Mouse (Mus musculus) kidney, postnatal 36 days (tissue): ENCODE data around the gene Jmjd1c.

Experiments used
- DNase-seq, 2 experiments: peaks; one replicate each; pipeline ENCODE4 v3.0.0; 2021 to 2022; ENCODE audit warnings: mixed read lengths in 2 of 2

The Jmjd1c gene

DNA sequence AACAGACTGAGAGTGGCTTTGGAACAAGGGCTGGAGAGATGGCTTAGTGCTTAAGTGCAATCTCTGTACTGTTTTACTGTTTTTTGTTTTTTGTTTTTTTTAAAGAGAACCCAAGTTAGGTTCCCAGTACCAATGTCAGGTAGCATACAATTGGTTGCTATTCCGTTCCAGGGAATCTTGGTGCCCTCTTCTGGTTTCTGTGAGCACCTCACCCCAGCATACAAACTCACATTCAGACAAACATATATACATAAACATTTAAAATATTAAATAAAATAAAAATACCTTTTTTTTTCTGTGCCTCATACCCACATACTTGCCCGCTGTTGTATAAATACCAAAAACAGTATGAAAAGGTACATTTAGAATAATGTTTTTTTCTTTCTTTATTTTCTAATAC is 38.4 kb downstream of the Jmjd1c start:
- DNase-seq, result no peak

DNA sequence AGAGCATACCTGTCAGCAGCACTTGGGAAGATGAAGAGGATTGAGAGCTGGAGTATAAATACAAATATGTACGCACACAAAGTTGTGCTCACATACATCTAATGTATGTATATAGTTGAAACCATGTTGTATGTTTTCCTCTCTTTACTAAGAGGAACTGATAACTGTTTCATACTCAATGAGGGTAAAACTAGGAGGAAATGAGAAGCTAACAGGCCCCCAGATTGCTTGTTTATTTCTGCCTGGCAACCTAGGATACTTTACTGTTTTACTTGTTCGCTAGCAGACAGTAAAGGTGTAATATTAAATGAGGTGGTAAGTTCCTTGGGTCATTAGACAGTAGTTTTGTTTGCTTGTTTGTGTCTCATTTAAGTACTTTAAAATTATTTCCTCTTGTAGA is 41.5 kb downstream of the Jmjd1c start:
- no peak for DNase-seq

DNA sequence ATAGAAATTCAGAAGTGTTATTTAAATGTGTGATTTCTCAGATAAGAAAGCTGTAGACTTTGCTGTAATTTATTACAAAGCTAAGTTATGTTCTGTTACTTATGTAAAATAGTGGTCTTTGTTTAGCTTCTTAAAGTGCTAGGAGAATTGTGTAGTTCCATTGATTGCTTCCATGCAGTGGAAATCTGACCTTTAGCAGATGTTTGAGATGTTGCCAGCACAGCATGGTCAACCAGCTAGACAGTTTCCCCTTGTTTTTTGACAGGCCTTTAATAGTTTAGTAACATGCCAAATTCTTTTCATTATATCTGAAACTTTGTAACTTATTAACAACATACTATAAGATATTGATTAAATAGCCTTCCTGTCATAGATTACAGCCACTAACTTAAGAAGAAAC is 47.7 kb downstream of the Jmjd1c start:
- DNase-seq, result peak; percentile 24 to 43

DNA sequence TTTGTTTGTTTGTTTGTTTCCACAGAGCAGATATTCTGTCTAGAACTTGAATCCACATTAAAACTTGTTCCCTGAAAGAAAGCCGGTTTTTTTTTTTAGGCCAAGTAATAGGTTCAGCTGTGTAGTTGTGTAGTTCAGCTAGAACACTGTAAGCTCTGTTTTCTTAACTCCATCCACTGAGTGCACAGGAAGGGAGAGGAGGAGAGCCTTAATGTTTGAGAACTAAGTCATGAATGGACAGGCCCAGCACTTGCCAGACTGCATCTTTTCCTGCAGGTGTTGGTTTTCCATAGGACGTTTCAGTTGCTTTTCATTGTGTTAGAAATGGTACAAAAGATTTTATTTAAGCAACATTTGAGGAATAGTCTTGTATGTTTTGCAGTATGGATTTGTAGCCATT is 48.3 kb downstream of the Jmjd1c start:
- DNase-seq, result no peak

DNA sequence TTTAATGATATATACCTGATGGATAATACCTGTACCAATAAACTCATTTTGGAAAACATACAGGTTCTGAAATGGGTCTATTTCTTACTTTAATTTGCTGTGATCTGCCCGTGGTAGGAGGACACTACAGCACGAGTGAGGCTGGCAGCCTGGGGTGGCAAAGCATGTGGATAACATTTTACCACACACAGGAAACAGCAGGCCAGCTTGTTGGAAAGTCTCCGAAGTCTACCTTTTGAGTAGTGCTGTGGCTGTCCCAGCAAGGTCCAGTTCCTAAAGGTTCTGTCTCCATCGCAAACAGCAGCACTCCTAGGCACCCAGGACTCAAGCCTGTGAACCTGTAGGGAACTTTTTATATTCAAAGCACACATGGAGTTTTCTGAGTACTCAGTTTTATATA is 49.7 kb downstream of the Jmjd1c start:
- no peak for DNase-seq

DNA sequence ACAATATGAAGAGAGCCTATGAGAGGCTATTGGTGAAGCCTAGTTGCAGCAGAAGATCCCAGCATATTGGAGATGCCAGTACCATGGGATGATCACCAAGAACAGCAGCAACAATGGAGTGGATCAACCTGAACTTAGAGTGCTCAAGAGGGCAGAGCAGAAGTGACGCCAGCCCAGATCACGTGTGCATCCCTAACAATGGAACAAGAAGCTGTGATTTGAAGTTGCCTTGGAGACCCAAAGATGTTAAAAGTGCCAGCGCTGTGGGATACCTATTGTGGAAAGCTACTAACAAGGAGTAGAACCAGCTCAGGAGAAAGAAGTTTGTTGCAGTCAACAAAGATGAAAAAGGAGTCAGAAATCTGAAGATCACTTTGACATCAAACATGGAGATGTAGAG is 55.8 kb downstream of the Jmjd1c start:
- no peak for DNase-seq

DNA sequence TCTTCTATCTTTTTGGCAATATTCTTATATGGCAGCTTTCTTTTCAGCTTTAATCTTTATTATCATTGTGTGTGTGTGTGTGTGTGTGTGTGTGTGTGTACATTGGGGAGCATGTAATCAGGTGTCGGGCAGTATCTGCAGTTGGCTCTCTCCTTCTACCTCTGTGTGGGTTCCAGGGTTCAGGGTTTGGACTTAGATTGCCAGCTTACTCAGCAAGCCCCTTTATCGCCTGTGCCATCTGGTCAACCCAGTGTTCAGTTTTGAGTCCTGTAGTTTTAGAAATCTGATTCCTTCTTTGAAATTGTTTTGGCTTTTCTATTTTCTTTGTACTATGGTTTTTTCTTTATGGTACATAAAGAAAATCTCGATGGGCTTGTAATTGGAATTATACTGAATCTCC is 58.7 kb downstream of the Jmjd1c start:
- no peak for DNase-seq

DNA sequence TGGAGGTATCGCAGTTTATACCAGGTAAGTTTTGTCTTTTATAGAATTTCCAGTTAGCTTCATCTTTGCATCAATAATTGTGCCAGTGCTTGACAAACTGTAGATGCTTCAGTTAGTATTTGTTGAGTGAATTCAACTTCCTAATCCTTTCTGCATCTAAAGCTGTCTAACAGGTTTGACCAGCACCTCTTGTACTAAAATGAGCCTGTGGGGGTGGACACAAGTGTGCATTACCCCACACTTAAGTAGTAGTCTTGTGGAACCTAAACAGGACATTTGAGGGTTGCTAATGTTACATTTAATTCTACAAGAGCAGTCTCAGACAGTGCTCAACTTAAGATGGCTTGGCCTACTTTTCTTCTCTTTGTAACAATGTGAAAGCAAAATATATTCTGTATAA is 78.1 kb downstream of the Jmjd1c start:
- no peak for DNase-seq

DNA sequence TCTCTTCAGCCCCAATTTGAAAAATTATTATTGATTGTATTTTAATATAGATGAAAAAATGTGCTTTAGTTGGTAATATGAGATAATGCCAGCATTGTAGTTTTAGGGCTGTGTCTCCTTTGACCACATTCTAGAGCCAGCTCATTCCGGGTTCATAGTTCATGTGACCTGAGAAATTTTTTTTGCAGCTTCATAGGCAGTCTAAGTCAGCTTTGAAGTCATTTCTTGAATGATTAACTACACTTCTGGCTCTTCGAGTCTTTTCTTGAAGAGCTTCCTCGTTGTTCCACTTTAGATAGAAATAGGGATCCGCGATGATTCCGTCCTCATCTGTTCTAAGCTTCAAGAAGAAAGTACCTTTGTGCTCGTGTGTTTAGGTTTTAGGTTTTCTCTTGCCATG is 80.1 kb downstream of the Jmjd1c start:
- DNase-seq, result peak in 1 of 2 experiments; percentile 61

DNA sequence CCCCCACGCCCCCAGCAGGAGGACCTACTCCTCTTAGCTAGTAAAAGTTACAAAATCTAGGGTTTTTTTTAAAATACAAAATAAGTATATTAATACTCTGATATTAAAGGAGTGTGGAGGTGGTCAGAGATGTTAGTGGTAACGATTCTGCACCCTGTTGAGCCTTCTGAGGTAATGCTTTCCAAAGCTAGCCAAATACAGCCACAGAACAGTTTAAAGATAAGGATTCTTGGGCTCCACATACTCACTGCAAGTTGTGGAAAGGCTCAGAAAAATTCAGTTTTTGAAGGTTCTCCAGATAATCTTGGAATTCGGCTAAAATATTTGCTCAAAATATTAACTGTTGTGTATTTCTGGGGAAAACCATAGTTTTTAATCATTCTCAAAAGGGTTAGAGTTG is 81.0 kb downstream of the Jmjd1c start:
- DNase-seq, result no peak

DNA sequence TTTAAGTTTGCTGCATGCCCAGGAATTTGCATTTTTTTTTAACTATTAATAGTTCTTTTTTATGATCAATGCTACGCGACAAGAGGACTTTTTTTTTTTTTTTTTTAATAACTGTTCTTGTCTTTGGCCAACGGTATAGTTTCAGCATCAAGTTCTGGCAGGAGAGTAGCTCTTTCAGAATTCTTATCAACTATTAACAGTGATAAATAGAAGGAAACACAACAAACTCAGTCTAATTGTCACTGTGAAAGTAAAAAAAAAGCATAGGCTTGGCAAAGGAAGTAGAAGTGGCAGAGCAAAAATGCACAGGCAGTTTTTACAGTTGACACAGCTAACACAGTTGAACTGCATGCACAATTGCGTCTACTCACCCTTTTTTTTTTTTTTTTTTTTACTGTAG is 81.5 kb downstream of the Jmjd1c start:
- DNase-seq, result no peak

DNA sequence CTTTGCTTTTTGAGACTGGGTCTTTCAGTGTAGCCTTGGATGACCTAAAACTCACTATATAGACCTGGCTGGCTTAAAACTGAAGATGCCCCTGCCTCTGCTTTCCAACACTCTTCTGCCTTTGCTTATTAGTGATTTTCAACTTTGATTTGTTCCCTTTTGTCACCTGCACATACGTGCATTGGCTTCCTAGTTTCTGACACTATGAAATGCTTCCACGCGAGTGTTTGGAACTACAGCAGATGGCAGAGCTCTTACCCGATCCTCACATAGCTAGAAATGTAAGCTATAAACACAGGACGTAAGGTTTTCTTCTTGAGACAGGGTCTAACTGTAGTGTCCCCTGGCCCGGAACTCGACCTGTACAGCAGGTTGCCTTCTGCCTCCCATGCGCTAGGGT is 84.1 kb downstream of the Jmjd1c start:
- DNase-seq, result no peak

DNA sequence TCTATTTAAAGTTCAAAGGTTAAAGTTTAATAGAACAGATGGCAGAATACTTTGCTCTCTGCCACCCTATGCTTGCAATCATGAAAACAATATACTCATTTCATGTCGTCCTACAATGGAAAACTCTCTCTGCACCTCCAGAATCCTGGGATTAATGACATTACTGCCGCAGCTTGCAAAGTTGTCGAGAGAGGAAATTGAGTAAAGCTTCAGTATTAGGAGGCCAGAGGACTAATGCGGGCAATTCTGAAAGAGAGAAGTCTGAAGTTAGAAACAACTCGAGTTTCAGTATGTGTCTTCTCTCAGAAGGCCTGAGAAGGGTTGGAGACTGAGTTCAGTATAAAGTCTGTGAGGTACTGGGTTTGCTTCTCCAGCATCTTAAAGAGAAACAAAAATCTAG is 84.9 kb downstream of the Jmjd1c start:
- no peak for DNase-seq

DNA sequence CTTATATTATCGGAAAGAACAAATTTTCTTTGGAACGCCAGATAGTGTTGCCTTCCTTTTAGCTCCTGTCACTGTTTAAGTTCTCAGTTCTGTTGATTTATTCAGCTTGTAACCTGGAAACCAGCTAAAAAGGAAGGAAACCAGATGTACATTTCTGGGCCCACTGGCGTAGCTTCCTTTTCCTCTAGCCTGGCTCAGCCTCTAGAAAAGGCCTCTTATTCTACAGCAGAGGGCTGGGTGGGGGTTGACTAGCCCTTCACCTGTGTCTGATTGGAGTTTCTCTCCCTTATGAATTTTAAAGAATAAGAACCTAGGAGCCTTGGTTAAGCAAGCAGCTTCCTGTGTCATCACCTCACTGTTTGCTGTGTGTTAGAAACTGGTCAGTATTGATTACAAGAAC is 86.7 kb downstream of the Jmjd1c start:
- DNase-seq, result no peak

DNA sequence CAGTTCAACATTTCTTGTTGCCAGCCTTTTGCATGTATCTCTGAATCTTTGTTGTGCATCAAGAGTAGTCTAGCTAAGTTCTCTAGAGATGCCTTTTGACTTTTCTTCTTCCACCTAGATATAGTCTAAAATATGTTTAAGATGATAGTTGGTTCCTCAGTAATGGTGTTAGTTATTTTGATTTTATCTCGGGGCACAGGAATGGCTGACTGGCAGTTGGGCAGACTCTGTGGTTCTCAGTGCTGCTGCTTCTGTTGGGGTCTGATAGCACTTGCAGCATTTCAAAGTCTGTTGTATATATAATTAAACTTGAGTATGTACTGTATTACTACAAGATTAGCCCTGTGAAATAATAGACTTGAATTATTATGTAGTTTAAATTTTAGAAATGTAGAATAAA is 87.2 kb downstream of the Jmjd1c start:
- DNase-seq, result no peak

DNA sequence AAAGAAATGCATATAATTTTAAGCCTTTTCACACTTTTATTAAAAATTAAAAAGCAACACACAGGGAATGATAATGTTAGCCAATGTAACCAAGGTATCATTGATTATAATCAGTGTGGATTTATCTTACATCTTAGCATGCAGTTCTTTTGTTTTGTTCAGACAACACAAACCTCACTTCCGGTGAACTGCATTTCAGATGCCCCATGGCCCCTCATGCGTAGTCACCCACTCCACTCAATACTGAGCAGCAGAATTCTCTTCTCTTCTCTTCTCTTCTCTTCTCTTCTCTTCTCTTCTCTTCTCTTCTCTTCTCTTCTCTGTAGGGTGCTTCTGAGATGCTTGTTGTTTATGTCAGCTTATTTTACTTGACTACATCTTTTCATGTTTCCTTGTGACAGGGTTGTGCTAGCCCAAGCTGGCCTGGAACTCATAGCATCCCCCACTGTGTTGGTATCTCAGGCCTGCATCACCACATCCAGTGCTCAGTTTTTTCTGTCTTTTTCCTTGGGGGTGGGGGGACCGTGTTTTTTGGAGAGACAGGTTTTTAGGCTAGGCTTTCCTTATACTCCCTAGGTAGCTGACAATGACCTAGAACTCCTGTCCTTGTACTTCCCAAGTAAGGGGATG is 88.6 kb downstream of the Jmjd1c start:
- no peak for DNase-seq

DNA sequence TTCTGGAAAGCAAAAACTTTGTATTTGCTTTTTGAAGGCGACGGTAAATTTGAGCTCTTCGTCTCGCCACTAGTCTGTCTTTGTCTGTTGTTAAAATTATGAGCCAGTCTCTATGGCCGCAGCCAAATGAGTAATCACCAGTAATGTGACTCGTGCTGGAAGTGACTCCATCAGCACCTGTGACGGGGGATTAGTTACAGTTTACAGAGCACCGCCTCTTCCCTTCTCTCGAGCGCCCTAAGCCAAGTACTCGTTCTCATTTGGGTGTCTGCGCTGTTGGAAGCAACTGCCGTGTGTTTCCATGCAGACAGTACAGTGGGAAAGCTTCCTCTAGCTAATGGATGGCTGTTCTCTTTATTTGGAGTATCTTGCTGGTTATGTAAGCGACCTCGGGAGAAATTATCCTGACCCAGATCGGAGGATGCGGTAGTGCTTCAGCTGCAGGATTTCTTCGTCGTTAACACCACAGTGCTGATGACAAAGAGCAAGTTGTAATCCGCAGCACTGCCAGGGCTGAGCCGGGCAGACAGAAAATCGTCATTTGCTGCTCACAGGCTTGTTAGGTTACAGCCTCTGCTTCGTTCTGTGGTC is 89.7 kb downstream of the Jmjd1c start:
- DNase-seq, result peak; percentile 81 to 91

DNA sequence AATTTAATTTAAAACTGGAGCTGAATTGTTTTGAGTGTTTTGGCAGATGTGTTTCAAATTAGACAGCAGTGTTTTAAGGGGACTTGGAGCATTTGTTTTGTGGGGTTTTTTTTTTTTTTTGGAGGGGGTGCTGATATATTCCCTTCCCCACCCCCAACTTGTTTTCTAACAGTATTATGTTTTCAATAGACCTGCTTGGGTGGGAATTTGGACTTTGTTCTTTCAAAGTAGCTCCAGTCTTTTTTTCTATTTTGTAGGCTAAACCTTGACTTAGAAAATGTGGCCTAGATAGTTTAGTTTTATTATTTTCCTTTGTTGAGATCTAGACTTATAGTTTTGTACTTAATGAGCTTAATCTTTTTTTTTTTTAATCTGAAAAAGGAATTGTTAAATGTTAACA is 90.6 kb downstream of the Jmjd1c start:
- no peak for DNase-seq

DNA sequence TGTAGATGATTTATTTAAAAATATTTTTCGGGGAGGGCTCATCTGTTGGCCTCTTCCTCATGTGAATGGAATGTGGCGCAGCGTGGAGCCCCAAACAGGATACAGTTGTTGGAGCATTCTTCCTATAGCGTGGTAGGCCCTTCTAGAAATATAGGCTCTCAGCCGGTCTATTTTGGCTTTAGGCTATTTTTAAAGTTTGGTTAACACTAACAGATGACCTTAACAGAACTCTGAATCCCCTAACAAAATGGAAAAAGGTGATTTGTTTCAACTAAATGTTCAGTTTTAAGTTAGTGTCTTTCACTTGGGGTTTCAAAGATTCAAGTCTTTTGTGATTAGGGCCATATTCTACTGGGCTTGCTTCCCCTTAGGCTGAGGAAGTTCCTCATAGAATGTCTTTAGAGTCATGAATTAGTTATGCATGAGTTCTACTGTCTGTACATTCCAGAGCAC is 91.1 kb downstream of the Jmjd1c start:
- peak in 1 of 2 experiments; percentile 30 for DNase-seq

DNA sequence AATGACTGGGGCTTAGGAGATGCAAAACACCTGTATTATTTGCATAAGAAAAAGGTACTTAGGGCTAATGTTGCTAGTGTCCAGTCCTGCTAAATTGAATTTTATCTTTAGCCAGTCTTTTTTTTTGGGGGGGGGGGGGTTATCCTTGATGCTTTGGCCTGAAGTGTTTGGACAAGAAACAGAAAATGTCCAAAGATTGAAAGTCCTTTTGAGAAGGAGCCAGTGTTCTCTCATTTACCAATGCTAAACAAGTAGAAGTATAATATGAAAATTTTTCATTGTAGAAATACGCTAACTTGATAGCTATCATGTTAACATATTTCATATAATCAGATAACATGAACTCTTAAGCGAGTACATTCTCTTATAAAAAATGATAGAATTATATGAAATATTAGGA is 92.0 kb downstream of the Jmjd1c start:
- DNase-seq, result no peak

DNA sequence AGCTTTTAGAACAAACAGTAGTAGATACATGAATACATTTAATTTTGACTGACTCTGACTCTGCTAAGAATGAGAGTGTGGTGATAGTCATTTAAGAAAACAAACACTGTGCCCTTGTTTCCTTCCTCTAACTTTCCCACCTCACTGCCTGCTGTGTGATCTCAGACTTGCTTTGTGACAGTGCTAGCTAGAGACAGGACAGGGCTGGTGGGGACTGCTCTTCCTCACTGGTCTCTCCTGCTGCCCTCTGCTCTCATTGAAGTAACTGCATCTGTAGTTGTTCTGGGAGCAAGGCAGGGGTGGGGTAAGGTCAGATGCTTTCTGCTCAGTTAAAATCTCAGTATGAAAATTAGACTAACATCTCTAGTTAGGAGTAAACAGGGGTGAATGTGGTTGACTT is 93.1 kb downstream of the Jmjd1c start:
- no peak for DNase-seq

DNA sequence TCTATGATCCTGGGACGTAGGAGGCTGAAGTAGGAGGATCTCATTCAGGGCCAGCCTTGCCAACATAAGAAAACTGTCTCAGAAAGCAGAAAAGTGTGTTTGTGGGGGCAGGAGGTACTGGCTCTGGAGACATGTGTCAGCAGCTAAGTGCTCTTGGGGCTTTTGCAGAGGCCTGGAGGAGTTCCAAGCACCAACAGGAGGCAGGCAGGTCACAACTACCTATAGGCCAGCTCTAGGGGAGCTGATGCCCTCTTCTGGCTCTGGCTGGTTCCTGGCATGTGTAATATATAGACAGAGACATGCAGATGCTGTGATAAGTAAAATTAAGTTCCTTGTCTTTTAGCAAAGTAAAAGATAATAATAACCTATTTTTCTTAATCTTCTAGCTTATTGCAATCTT is 94.3 kb downstream of the Jmjd1c start:
- DNase-seq, result peak; percentile 35 to 43

DNA sequence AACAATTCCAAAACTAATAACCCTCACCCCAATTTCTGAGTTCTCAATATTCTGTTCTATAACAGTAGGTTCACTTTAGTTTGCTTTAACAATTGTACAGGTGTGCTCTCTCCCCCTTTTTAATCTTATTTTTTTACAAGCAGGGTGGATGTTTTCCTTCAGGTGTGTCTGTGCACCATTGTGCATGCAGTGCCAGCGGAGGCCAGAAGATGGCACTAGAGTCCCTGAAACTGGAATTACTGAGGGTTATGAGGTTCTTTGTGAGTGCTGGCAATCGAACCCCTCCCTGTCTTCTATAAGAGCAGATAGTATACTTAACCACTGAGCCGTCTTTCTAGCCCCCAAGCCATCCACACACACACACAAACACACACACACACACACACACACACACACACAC is 96.4 kb downstream of the Jmjd1c start:
- peak in 1 of 2 experiments; percentile 46 for DNase-seq

DNA sequence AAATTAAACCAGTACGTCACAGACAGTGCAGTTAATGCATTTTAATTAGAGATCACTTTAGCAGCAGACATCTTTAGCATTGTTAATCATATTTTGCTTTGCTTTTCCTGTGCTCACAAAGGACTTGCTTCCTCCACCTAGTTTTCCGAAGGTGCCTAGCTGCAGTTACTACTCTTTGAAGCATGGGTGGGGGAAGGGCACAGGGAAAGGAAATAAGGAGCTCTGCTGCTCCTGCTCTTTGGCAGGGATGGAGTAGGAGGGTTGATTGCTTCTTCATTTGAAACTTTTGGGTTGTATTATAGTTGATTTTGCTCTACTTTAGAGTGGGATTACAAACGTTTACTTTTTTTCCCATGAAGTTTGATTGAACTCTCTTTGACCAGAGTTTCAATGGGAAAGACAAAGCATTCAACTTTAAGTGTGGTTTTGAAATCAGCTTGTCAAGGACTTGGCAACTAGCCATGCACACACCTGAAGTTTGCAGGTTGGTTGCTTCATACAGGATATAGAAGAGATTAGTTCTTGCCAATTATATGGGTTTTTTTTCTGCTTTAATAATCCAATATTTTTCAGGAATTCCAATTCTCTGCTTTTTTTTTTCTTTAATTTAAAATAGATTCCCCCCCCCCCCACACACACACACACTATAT is 97.2 kb downstream of the Jmjd1c start:
- peak; percentile 41 to 60 for DNase-seq

DNA sequence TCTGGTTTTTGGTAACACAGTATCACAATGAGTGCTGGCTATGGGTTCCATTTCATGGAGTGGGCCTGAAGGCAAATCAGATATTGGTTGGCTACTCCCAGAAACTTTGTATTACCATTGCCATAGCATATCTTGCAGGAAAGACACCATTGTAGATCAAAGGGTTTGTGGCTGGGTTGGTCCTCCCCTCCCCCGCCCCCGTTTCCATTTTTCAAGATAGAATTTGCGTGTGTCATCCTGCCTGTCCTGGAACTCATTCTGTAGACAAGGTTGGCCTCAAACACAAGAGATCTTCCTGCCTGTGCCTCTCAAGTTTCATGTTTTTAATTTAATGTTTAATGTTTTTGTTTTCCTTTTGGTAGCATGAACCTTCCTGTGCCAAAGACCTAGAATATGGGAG is 98.1 kb downstream of the Jmjd1c start:
- DNase-seq, result no peak
